9 mouse cellular contexts compared by ENCODE assay signal in the genomic region with DNA sequence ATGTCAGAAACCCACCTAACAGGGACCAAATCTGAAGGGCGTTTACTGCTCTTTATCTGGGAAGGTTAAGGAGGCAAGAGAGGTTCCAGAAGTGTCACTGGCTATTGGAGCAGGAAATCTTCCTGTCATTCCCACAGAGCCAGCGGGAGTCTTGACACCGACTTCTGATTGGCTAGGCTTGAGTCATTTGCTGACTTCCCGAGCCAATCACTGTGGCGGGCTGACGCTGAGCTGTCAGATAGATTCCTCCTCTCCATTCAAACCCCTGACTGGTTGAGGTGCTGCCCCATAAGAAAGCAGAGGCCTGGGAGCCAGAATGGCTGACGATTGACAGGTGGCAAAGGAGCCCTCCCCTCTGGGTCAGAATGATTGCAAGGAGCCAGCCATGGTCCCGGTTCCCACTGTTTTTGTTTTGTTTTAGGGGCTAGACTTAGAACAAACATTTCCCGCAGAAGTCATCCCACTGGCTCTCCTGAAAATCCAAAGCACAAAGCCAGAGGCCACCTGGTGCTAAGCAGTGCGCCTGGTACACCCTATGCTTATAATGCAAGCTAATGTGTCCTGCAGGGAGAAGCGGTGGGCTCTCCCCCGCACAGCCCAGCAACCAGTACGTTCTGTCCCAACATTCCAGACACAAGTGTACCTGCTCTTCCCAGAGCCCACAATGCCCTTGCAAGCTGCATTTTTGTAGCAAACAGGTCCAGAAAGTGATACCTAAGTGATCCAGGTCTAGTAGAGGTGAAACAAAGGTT. TPM values are rescaled to one million over a fixed set of nuclear protein-coding genes. Genes with fewer than 3 reads are reported as not detected.
DNase-seq lines count a peak whose midpoint lies in the region; ATAC-seq and TF ChIP-seq lines count a peak whose summit lies in the region.
"Had no signal": no experiment of that assay in that cellular context is flagged by ENCODE, and none has a peak within 500 bp of the region (broad histone marks: within the 10 kb centered on the region; RNA-seq: fewer than 3 reads in every experiment).

No protein-coding gene starts in this region.

- WGBS in forebrain, embryonic 15.5 days, result 31% methylated on average over 13 of the region's 13 CpGs
- WGBS in kidney, embryonic 16.5 days, result 19% methylated on average over 13 of the region's 13 CpGs
- 31% methylated on average over 13 of the region's 13 CpGs for WGBS in midbrain, embryonic 12.5 days

- H3K4me3 ChIP-seq in gastrocnemius, adult 2 months, result peak overlapping the region; percentile 29
- H3K4me3 ChIP-seq in forebrain, embryonic 15.5 days, result no peak overlapping the region
- peak overlapping the region; percentile 26 for H3K4me3 ChIP-seq in kidney, embryonic 16.5 days (ENCODE audit: low read length)
- H3K4me3 ChIP-seq in midbrain, embryonic 12.5 days, result no peak overlapping the region
- H3K4me3 ChIP-seq: liver, embryonic 13.5 days had no signal

- ATAC-seq in forebrain, embryonic 15.5 days (replicated peaks), result peak; percentile 70
- peak; percentile 67 for ATAC-seq in kidney, embryonic 16.5 days (ENCODE audit: low FRiP score, low TSS enrichment)
- 0 out of 2 replicates have a peak, but pooled peaks have one; percentile 30 for ATAC-seq in midbrain, embryonic 12.5 days (ENCODE audit: low FRiP score, low read depth)
- no peak for ATAC-seq in activated CD4-positive, CD25-positive, alpha-beta regulatory T cell, adult 4 months

- H3K9me3 ChIP-seq in forebrain, embryonic 15.5 days, result no peaks in the 10 kb centered on the region
- no peaks in the 10 kb centered on the region for H3K9me3 ChIP-seq in kidney, embryonic 16.5 days (ENCODE audit: low read length)
- no peaks in the 10 kb centered on the region for H3K9me3 ChIP-seq in midbrain, embryonic 12.5 days
- H3K9me3 ChIP-seq: liver, embryonic 13.5 days had no signal

- H3K36me3 ChIP-seq in forebrain, embryonic 15.5 days, result no peaks in the 10 kb centered on the region
- H3K36me3 ChIP-seq in kidney, embryonic 16.5 days (ENCODE audit: insufficient read depth, low read length), result no peaks in the 10 kb centered on the region
- no peaks in the 10 kb centered on the region for H3K36me3 ChIP-seq in midbrain, embryonic 12.5 days

- H3K4me1 ChIP-seq in forebrain, embryonic 15.5 days, result peaks cover 20% of the 10 kb centered on the region
- H3K4me1 ChIP-seq in kidney, embryonic 16.5 days (ENCODE audit: insufficient read depth, low read length), result peaks cover 26% of the 10 kb centered on the region
- H3K4me1 ChIP-seq in midbrain, embryonic 12.5 days, result peaks cover 18% of the 10 kb centered on the region

- no peak overlapping the region for H3K27ac ChIP-seq in gastrocnemius, adult 2 months
- peak overlapping the region; percentile 44 for H3K27ac ChIP-seq in forebrain, embryonic 15.5 days (replicated peaks)
- H3K27ac ChIP-seq in kidney, embryonic 16.5 days (ENCODE audit: low read length), result peak overlapping the region; percentile 82
- H3K27ac ChIP-seq in midbrain, embryonic 12.5 days (replicated peaks), result peak overlapping the region; percentile 60
- H3K27ac ChIP-seq: liver, embryonic 13.5 days had no signal

- peak; percentile 45 for DNase-seq in gastrocnemius, adult 2 months
- DNase-seq in gastrocnemius, adult 18-20 months (ENCODE audit: low spot score), result no peak
- peak; percentile 90 for DNase-seq in brain, adult 2 months (ENCODE audit: low read depth, low spot score)
- no peak for DNase-seq in thymus, postnatal 14 days
- DNase-seq: liver, embryonic 13.5 days had no signal

- TF ChIP-seq CTCF in gastrocnemius, adult 2 months (IDR thresholded peaks at IDR 0.05), result no peak

- intact Hi-C loops in gastrocnemius, adult 2 months (cut with DNase I), result no loop called here

- H3K27me3 ChIP-seq in forebrain, embryonic 15.5 days, result no peaks in the 10 kb centered on the region
- no peaks in the 10 kb centered on the region for H3K27me3 ChIP-seq in kidney, embryonic 16.5 days (ENCODE audit: insufficient read depth, low read length)
- H3K27me3 ChIP-seq in midbrain, embryonic 12.5 days, result no peaks in the 10 kb centered on the region
- H3K27me3 ChIP-seq: liver, embryonic 13.5 days had no signal

- H3K9ac ChIP-seq in forebrain, embryonic 15.5 days (replicated peaks), result no peak overlapping the region
- peak overlapping the region; percentile 38; the same call in 1 of the 2 replicates for H3K9ac ChIP-seq in kidney, embryonic 16.5 days (replicated peaks; ENCODE audit: low read length)
- no peak overlapping the region for H3K9ac ChIP-seq in midbrain, embryonic 12.5 days (replicated peaks)
- H3K9ac ChIP-seq: liver, embryonic 13.5 days had no signal

- peak overlapping the region; percentile 35 for H3K4me2 ChIP-seq in forebrain, embryonic 15.5 days (replicated peaks)
- peak overlapping the region; percentile 51 for H3K4me2 ChIP-seq in kidney, embryonic 16.5 days (replicated peaks; ENCODE audit: low read depth, low read length)
- H3K4me2 ChIP-seq in midbrain, embryonic 12.5 days (replicated peaks), result peak overlapping the region; percentile 31
- H3K4me2 ChIP-seq: liver, embryonic 13.5 days had no signal

RNA-seq across cellular contexts. Expression of a gene that starts 22.9 kb away (rescaled TPM):
- total RNA-seq in gastrocnemius, adult 2 months (2021), result under 1 TPM; 0.28 to 0.36 TPM
- under 1 TPM; 0.09 to 0.24 TPM for total RNA-seq in gastrocnemius, adult 18-20 months (2021)
- polyA plus RNA-seq in forebrain, embryonic 15.5 days (2015; fragmentation: Nextera tagmentation; extraction: Ambion mirVana), result 11.4 and 12.4 TPM in 2 replicates
- 3.2 and 3.8 TPM in 2 replicates for polyA plus RNA-seq in kidney, embryonic 16.5 days (2015; fragmentation: Nextera tagmentation; extraction: Ambion mirVana)
- 1.9 and 2.4 TPM in 2 replicates for polyA plus RNA-seq in midbrain, embryonic 12.5 days (2016; fragmentation: Nextera tagmentation; extraction: Ambion mirVana)
- 10 to 100 TPM; 54.3 to 75.1 TPM for polyA plus RNA-seq in activated CD4-positive, CD25-positive, alpha-beta regulatory T cell, adult 4 months (2017; shearing (Covaris generic))

RNA-seq across cellular contexts. Expression of a gene that starts 32.4 kb away (rescaled TPM):
- 10 to 100 TPM in 1 of 2 experiments, 1 to 10 TPM in 1; 9.8 to 11.3 TPM for total RNA-seq in gastrocnemius, adult 2 months (2021)
- 1 to 10 TPM; 9.0 to 9.8 TPM for total RNA-seq in gastrocnemius, adult 18-20 months (2021)
- 13.6 and 13.7 TPM in 2 replicates for polyA plus RNA-seq in forebrain, embryonic 15.5 days (2015; fragmentation: Nextera tagmentation; extraction: Ambion mirVana)
- 8.4 and 11.0 TPM in 2 replicates for polyA plus RNA-seq in kidney, embryonic 16.5 days (2015; fragmentation: Nextera tagmentation; extraction: Ambion mirVana)
- polyA plus RNA-seq in midbrain, embryonic 12.5 days (2016; fragmentation: Nextera tagmentation; extraction: Ambion mirVana), result 13.1 and 13.2 TPM in 2 replicates
- 10 to 100 TPM; 12.5 to 12.9 TPM for polyA plus RNA-seq in activated CD4-positive, CD25-positive, alpha-beta regulatory T cell, adult 4 months (2017; shearing (Covaris generic))

RNA-seq across cellular contexts. Expression of a gene that starts 41.4 kb away (rescaled TPM):
- 10 to 100 TPM; 19.2 to 23.2 TPM for total RNA-seq in gastrocnemius, adult 2 months (2021)
- 10 to 100 TPM; 16.8 to 19.6 TPM for total RNA-seq in gastrocnemius, adult 18-20 months (2021)
- polyA plus RNA-seq in forebrain, embryonic 15.5 days (2015; fragmentation: Nextera tagmentation; extraction: Ambion mirVana), result 16.0 and 16.9 TPM in 2 replicates
- polyA plus RNA-seq in kidney, embryonic 16.5 days (2015; fragmentation: Nextera tagmentation; extraction: Ambion mirVana), result 16.8 and 20.0 TPM in 2 replicates
- 10.8 and 12.7 TPM in 2 replicates for polyA plus RNA-seq in midbrain, embryonic 12.5 days (2016; fragmentation: Nextera tagmentation; extraction: Ambion mirVana)
- 1 to 10 TPM; 2.2 to 2.3 TPM for polyA plus RNA-seq in activated CD4-positive, CD25-positive, alpha-beta regulatory T cell, adult 4 months (2017; shearing (Covaris generic))

RNA-seq across cellular contexts. Expression of a gene that starts 59.6 kb away (rescaled TPM):
- total RNA-seq in gastrocnemius, adult 2 months (2021), result 10 to 100 TPM; 13.3 to 16.9 TPM
- total RNA-seq in gastrocnemius, adult 18-20 months (2021), result 10 to 100 TPM; 12.0 to 15.0 TPM
- polyA plus RNA-seq in forebrain, embryonic 15.5 days (2015; fragmentation: Nextera tagmentation; extraction: Ambion mirVana), result 82.0 and 82.9 TPM in 2 replicates
- polyA plus RNA-seq in kidney, embryonic 16.5 days (2015; fragmentation: Nextera tagmentation; extraction: Ambion mirVana), result 86.9 and 87.9 TPM in 2 replicates
- 64.5 and 75.4 TPM in 2 replicates for polyA plus RNA-seq in midbrain, embryonic 12.5 days (2016; fragmentation: Nextera tagmentation; extraction: Ambion mirVana)
- polyA plus RNA-seq in activated CD4-positive, CD25-positive, alpha-beta regulatory T cell, adult 4 months (2017; shearing (Covaris generic)), result 10 to 100 TPM; 31.6 to 42.2 TPM

Comparison
In these comparisons a context has a peak if more than half of its experiments do, and no peak if none do; other contexts are left out.
1. DNase-seq: peak in gastrocnemius, adult 2 months (single experiment) and brain, adult 2 months (single experiment); none in gastrocnemius, adult 18-20 months (single experiment) and thymus, postnatal 14 days (single experiment).
2. H3K4me3 ChIP-seq: peak in gastrocnemius, adult 2 months (single experiment) and kidney, embryonic 16.5 days (single experiment); none in forebrain, embryonic 15.5 days (single experiment) and midbrain, embryonic 12.5 days (single experiment).
3. Peak in every context shown above with its lines, with median percentiles within 50 percentile points of each other: H3K4me2 ChIP-seq.